Mouse (Mus musculus) hindbrain, embryonic 11.5 days (tissue): ENCODE measurements at regions not wholly inside any gene's neighbourhood (a gene's known extent, or its start where the extent isn't known, plus 50 kb on each side); places are given as distances from the start of the nearest gene placed in this dataset.

Experiments used
- ATAC-seq: fragments of 200-750 bp; cut with Nextera tagmentation; 2 replicates; pipeline ENCODE4 v1.8.0; 2017; ENCODE audit warnings: mild to moderate bottlenecking, moderate TSS enrichment, moderate library complexity; ENCODE audit not compliant: low FRiP score
- DNase-seq: peaks from one replicate; pipeline ENCODE4 v3.0.0-alpha.2; 2015; ENCODE audit warnings: low spot score
- H3K27ac ChIP-seq: fragments of 300-500 bp; sonication (generic); 2 replicates; pipeline ENCODE4 v1.5.1; 2014; ENCODE audit warnings: mild to moderate bottlenecking, low read depth, low read length
- H3K27me3 ChIP-seq: fragments of 300-500 bp; sonication (generic); 2 replicates; pipeline ENCODE4 v1.6.1; 2014; ENCODE audit warnings: mild to moderate bottlenecking, low read length, moderate library complexity, mixed read lengths; ENCODE audit not compliant: control insufficient read depth, insufficient read depth
- H3K36me3 ChIP-seq: fragments of 300-500 bp; sonication (generic); 2 replicates; pipeline ENCODE4 v1.6.1; 2014; ENCODE audit warnings: mild to moderate bottlenecking, low read length, moderate library complexity, mixed read lengths; ENCODE audit not compliant: control insufficient read depth, insufficient read depth
- H3K4me1 ChIP-seq: fragments of 300-500 bp; sonication (generic); replicated peaks from 2 replicates; pipeline ENCODE4 v1.6.1; 2014; ENCODE audit warnings: low read length, mixed read lengths; ENCODE audit not compliant: control insufficient read depth, insufficient read depth
- H3K4me2 ChIP-seq: fragments of 300-500 bp; sonication (generic); replicated peaks from 2 replicates; pipeline ENCODE4 v1.6.1; 2014; ENCODE audit warnings: mild to moderate bottlenecking, low read depth, low read length
- H3K4me3 ChIP-seq: fragments of 300-500 bp; sonication (generic); 2 replicates; pipeline ENCODE4 v1.5.1; 2014; ENCODE audit warnings: low read depth, low read length
- H3K9ac ChIP-seq: fragments of 300-500 bp; sonication (generic); 2 replicates; pipeline ENCODE4 v1.6.1; 2014; ENCODE audit warnings: low read depth, low read length
- H3K9me3 ChIP-seq: fragments of 300-500 bp; sonication (generic); 2 replicates; pipeline ENCODE4 v1.6.1; 2016; ENCODE audit warnings: low read length; ENCODE audit not compliant: control insufficient read depth
- WGBS: fragments of 180-500 bp; shearing (Covaris S2); extraction: QIAGEN DNeasy Blood & Tissue Kit; methylation state at CpG from one replicate; pipeline ENCODE4 v1.1.7; 2014; 5-methylcytosine and 5-hydroxymethylcytosine counted together

GRCm38 (mm10) chr17:7666207-7666606 lies 160.9 kb downstream of the Fndc1 start:
- WGBS: 85% methylated on average over 5 of the region's 5 CpGs
- Histone ChIP-seq H3K9me3 (no peaks in the 10 kb centered on the region), H3K27me3 (no peaks in the 10 kb centered on the region), H3K4me2 (no peak overlapping the region), H3K4me3 (no peak overlapping the region), H3K27ac (no peak overlapping the region), H3K9ac (no peak overlapping the region), H3K36me3 (no peaks in the 10 kb centered on the region), H3K4me1 (no peaks in the 10 kb centered on the region)
- ATAC-seq: no peak
- no peak for DNase-seq

- no peak overlapping the region for H3K9ac ChIP-seq
- H3K27ac ChIP-seq: no peak overlapping the region
- WGBS: 53% methylated on average over 3 of the region's 3 CpGs
- no peaks in the 10 kb centered on the region for H3K4me1 ChIP-seq
- H3K27me3 ChIP-seq: no peaks in the 10 kb centered on the region
- H3K4me2 ChIP-seq: no peak overlapping the region
- ATAC-seq: no peak
- no peak overlapping the region for H3K4me3 ChIP-seq
- H3K9me3 ChIP-seq: no peaks in the 10 kb centered on the region
- no peak for DNase-seq
- no peaks in the 10 kb centered on the region for H3K36me3 ChIP-seq
Observed at GRCm38 (mm10) chr17:7665686-7666085, 161.4 kb downstream of the Fndc1 start.

- no peak overlapping the region for H3K4me2 ChIP-seq
- ATAC-seq (no peak), DNase-seq (no peak)
- WGBS: 81% methylated on average over 7 of the region's 7 CpGs
- no peaks in the 10 kb centered on the region for H3K9me3 ChIP-seq
- H3K27me3 ChIP-seq: no peaks in the 10 kb centered on the region
- H3K27ac ChIP-seq: no peak overlapping the region
- H3K4me1 ChIP-seq: no peaks in the 10 kb centered on the region
- no peaks in the 10 kb centered on the region for H3K36me3 ChIP-seq
- no peak overlapping the region for H3K9ac ChIP-seq
- H3K4me3 ChIP-seq: no peak overlapping the region
Observed at GRCm38 (mm10) chr17:7663896-7664880, 162.9 kb downstream of the Fndc1 start.

GRCm38 (mm10) chr17:7656503-7656902 lies 170.6 kb downstream of the Fndc1 start:
- H3K4me3 ChIP-seq: no peak overlapping the region

GRCm38 (mm10) chr17:7655966-7656365 lies 171.1 kb downstream of the Fndc1 start:
- ATAC-seq: no peak
- WGBS: 90% methylated on average over 6 of the region's 6 CpGs
- Histone ChIP-seq H3K4me3 (no peak overlapping the region), H3K36me3 (no peaks in the 10 kb centered on the region), H3K9ac (no peak overlapping the region), H3K27ac (no peak overlapping the region), H3K27me3 (no peaks in the 10 kb centered on the region), H3K4me1 (no peaks in the 10 kb centered on the region), H3K4me2 (no peak overlapping the region), H3K9me3 (no peaks in the 10 kb centered on the region)
- DNase-seq: no peak

More at GRCm38 (mm10) chr17:7656503-7656902, 170.6 kb downstream of the Fndc1 start:
- no peak overlapping the region for H3K9ac ChIP-seq
- H3K9me3 ChIP-seq: no peaks in the 10 kb centered on the region
- ATAC-seq: no peak
- no peak overlapping the region for H3K27ac ChIP-seq
- no peak overlapping the region for H3K4me2 ChIP-seq
- no peaks in the 10 kb centered on the region for H3K4me1 ChIP-seq
- H3K27me3 ChIP-seq: no peaks in the 10 kb centered on the region
- H3K36me3 ChIP-seq: no peaks in the 10 kb centered on the region
- WGBS: 69% methylated on average over 1 of the region's 1 CpGs
- peak; percentile 14 for DNase-seq

- no peaks in the 10 kb centered on the region for H3K9me3 ChIP-seq
- H3K4me3 ChIP-seq: no peak overlapping the region
- no peak for DNase-seq
- H3K4me2 ChIP-seq: no peak overlapping the region
- 78% methylated on average over 7 of the region's 7 CpGs for WGBS
- no peaks in the 10 kb centered on the region for H3K4me1 ChIP-seq
- H3K9ac ChIP-seq: no peak overlapping the region
- no peaks in the 10 kb centered on the region for H3K36me3 ChIP-seq
- H3K27me3 ChIP-seq: no peaks in the 10 kb centered on the region
- no peak for ATAC-seq
- H3K27ac ChIP-seq: no peak overlapping the region
Observed at GRCm38 (mm10) chr17:7654064-7654564, 173.0 kb downstream of the Fndc1 start.

- Histone ChIP-seq H3K36me3 (no peaks in the 10 kb centered on the region), H3K4me1 (no peaks in the 10 kb centered on the region), H3K9ac (no peak overlapping the region), H3K9me3 (no peaks in the 10 kb centered on the region), H3K27me3 (no peaks in the 10 kb centered on the region), H3K4me2 (no peak overlapping the region), H3K4me3 (no peak overlapping the region), H3K27ac (no peak overlapping the region)
- DNase-seq (no peak), ATAC-seq (no peak)
- WGBS: 60% methylated on average over 1 of the region's 1 CpGs
Observed at GRCm38 (mm10) chr17:7652037-7652436, 175.1 kb downstream of the Fndc1 start.

- Histone ChIP-seq H3K27ac (no peak overlapping the region), H3K4me1 (no peaks in the 10 kb centered on the region), H3K9ac (no peak overlapping the region), H3K27me3 (no peaks in the 10 kb centered on the region), H3K36me3 (no peaks in the 10 kb centered on the region), H3K9me3 (no peaks in the 10 kb centered on the region), H3K4me3 (no peak overlapping the region), H3K4me2 (no peak overlapping the region)
- WGBS: 86% methylated on average over 4 of the region's 4 CpGs
- ATAC-seq: no peak
- DNase-seq: no peak
Observed at GRCm38 (mm10) chr17:7650417-7650816, 176.7 kb downstream of the Fndc1 start.
